Mouse (Mus musculus) hindbrain, postnatal 0 days (tissue): Measurements from ENCODE around the gene Gbp2b. TPM values are rescaled to one million over a fixed set of nuclear protein-coding genes. Genes with fewer than 3 reads are reported as not detected.

ENCODE experiments used
- ATAC-seq: fragments of 200-750 bp; cut with Nextera tagmentation; 2 replicates; pipeline ENCODE4 v1.8.0; 2017; ENCODE audit warnings: mild to moderate bottlenecking, moderate TSS enrichment, moderate library complexity
- DNase-seq: peaks from one replicate; pipeline ENCODE4 v3.0.0-alpha.2; 2015; ENCODE audit warnings: low spot score
- H3K27ac ChIP-seq: fragments of 300-500 bp; sonication (generic); 2 replicates; pipeline ENCODE4 v1.5.1; 2014; ENCODE audit warnings: mild to moderate bottlenecking
- H3K27me3 ChIP-seq: fragments of 300-500 bp; sonication (generic); 2 replicates; pipeline ENCODE4 v1.6.1; 2014; ENCODE audit warnings: low read length, mixed read lengths; ENCODE audit not compliant: insufficient read depth
- H3K36me3 ChIP-seq: fragments of 300-500 bp; sonication (generic); 2 replicates; pipeline ENCODE4 v1.6.1; 2014; ENCODE audit warnings: low read length, mixed read lengths; ENCODE audit not compliant: insufficient read depth
- H3K4me1 ChIP-seq: fragments of 300-500 bp; sonication (generic); 2 replicates; pipeline ENCODE4 v1.6.1; 2014; ENCODE audit warnings: antibody characterized with exemption, low read length, mixed read lengths; ENCODE audit not compliant: insufficient read depth
- H3K4me2 ChIP-seq: fragments of 300-500 bp; sonication (generic); 2 replicates; pipeline ENCODE4 v1.6.1; 2014; ENCODE audit warnings: low read depth, mild to moderate bottlenecking, low read length, moderate library complexity, mixed read lengths
- H3K4me3 ChIP-seq: fragments of 300-500 bp; sonication (generic); 2 replicates; pipeline ENCODE4 v1.5.1; 2014; ENCODE audit warnings: low read length
- H3K9ac ChIP-seq: fragments of 300-500 bp; sonication (generic); replicated peaks from 2 replicates; pipeline ENCODE4 v1.6.1; 2014; ENCODE audit warnings: mild to moderate bottlenecking, low read length, moderate library complexity, mixed read lengths
- H3K9me3 ChIP-seq: fragments of 300-500 bp; sonication (generic); 2 replicates; pipeline ENCODE4 v1.6.1; 2016; ENCODE audit warnings: low read length, mixed read lengths
- CTCF ChIP-seq: IDR thresholded peaks from 2 replicates; pipeline ENCODE4 v1.5.1; 2016; ENCODE audit warnings: antibody characterized with exemption, control low read depth, low read depth
- WGBS: fragments of 180-500 bp; shearing (Covaris S2); extraction: QIAGEN DNeasy Blood & Tissue Kit; methylation state at CpG from one replicate; pipeline ENCODE4 v1.1.7; 2014; 5-methylcytosine and 5-hydroxymethylcytosine counted together
- polyA plus RNA-seq: library from polyadenylated mRNA; unstranded; fragments of >200 nt; fragmentation: Nextera tagmentation; extraction: Ambion mirVana; gene quantifications from 2 replicates; pipeline ENCODE4 v1.2.1, GENCODE M21; 2015
- total RNA-seq: library from RNA; depleted of rRNA; stranded (reverse); fragments of >200 nt; gene quantifications from 2 replicates; pipeline ENCODE4 v1.2.3, GENCODE M21; 2014; rRNA removed

Gbp2b gene
- 0.31 TPM in 1 of 2 replicates, not detected in the other for total RNA-seq
- polyA plus RNA-seq = 0.18 and 0.24 TPM in 2 replicates

DNA sequence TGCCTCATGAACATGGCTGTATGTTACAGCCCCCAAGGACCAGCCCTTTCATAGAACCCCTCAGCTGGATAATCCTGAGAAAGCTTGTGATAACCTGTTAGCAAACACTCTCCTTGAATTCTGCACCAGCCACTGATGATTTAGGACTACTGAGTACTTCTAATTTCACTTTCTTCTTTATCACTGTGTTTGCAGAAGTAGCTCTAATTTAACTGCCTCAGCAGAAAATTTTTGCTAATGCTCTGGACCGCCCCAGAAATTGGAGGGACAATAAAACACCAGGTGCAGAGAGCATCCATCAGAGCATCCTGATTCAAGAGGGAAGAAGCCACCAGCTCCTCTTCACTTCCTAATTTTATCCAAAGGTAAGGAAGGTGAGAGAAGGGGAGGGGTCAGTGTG, at the start of gene Gbp2b:
TSS of gene Gbp2b (plus strand) at position 301 of the 400 bp plus-strand sequence.
- Histone ChIP-seq H3K4me1 (no peaks in the 10 kb centered on the region), H3K27me3 (no peaks in the 10 kb centered on the region), H3K27ac (no peak within 1 kb of the TSS), H3K4me2 (no peak within 1 kb of the TSS), H3K9ac (no peak within 1 kb of the TSS), H3K36me3 (no peaks in the 10 kb centered on the region), H3K9me3 (no peaks in the 10 kb centered on the region), H3K4me3 (no peak within 1 kb of the TSS)
- DNase-seq (no peak), ATAC-seq (no peak)
- 78% methylated on average over 1 of the region's 1 CpGs for WGBS
- no peak for TF ChIP-seq CTCF

DNA sequence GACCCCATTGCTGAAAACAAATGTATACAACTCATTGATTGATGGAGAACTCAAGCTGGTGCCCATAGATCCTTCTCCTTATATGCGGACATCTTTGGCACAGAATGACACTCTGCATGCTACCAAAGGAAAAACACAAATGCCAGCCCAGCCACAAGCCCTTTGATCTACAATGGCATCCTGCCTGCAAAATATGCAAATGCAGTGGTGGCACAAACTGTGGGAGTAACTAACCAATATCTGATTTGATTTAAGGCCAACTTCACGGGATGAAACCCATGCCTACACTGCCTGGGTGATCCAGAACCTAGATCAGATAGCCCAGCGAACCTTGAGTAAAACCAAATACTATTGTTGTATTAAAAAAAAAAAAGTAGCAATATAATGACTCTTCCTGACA, 48.0 kb upstream of the Gbp2b start:
- Histone ChIP-seq H3K9ac (no peak overlapping the region), H3K4me1 (0 out of 2 replicates have a peak, but pooled peaks cover 2% of the 10 kb centered on the region), H3K4me3 (no peak overlapping the region), H3K4me2 (no peak overlapping the region), H3K27me3 (no peaks in the 10 kb centered on the region), H3K36me3 (no peaks in the 10 kb centered on the region), H3K9me3 (no peaks in the 10 kb centered on the region), H3K27ac (no peak overlapping the region)
- 42% methylated on average over 3 of the region's 3 CpGs for WGBS
- no peak for ATAC-seq
- peak; percentile 54 for DNase-seq
- TF ChIP-seq CTCF = no peak

DNA sequence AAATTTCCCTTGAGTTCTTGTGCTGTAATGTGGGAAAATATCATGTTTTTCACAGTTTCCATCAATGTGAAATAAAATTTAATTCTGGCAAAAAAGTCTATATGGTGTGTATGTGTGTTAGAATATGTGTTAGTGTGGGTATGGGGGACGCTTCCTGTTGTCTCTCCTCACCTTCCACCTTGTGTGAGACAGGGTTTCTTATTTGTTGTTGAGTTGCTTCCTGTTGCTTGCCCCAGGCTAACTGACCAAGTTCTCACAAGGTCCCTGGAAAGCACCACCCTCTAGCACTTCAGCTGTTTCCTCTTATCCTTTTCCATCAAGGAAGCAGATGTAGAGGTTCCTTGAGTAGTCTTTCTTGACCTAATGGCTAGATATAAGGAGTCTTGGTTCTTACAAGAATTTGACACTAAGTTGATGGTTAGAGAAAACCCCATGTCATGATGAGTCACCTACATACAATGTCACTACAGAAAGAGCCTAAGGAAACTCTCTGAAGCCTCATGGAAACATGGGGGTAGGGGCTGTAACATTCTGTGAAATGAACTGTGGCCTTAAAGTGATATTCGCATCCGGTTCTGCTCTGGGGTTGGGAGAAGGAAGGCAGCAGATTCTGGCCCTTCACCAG, 44.5 kb upstream of the Gbp2b start:
- ATAC-seq (no peak), DNase-seq (no peak)
- Histone ChIP-seq H3K36me3 (no peaks in the 10 kb centered on the region), H3K9ac (no peak overlapping the region), H3K4me3 (no peak overlapping the region), H3K27ac (no peak overlapping the region), H3K4me2 (no peak overlapping the region), H3K9me3 (no peaks in the 10 kb centered on the region), H3K4me1 (0 out of 2 replicates have a peak, but pooled peaks cover 2% of the 10 kb centered on the region), H3K27me3 (no peaks in the 10 kb centered on the region)
- WGBS = 88% methylated on average over 3 of the region's 3 CpGs
- TF ChIP-seq CTCF = no peak

DNA sequence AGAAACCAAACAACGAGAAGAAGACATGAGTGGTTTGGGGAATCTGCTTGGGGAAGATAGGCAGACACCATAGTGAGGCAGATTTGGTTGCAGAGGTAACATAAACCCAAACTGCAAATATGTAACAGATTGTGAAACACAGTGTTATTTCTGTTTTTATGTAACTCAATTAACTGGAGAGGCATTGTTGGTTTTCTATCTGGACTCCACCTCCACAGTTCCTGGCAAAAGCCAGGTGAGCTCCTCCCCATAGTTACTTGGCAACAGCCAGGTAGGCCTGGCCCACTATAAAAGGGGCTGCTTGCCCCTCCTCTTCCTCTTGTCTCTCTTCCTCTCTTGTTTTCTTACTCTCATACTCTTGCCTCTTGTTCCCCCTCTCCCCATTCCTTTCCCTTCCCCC, 40.0 kb upstream of the Gbp2b start:
- Histone ChIP-seq H3K9me3 (no peaks in the 10 kb centered on the region), H3K4me3 (no peak overlapping the region), H3K27ac (no peak overlapping the region), H3K27me3 (no peaks in the 10 kb centered on the region), H3K36me3 (no peaks in the 10 kb centered on the region), H3K9ac (no peak overlapping the region), H3K4me1 (no peaks in the 10 kb centered on the region), H3K4me2 (no peak overlapping the region)
- ATAC-seq = no peak
- no peak for DNase-seq
- TF ChIP-seq CTCF = no peak
- WGBS = 85% methylated on average over 1 of the region's 1 CpGs

DNA sequence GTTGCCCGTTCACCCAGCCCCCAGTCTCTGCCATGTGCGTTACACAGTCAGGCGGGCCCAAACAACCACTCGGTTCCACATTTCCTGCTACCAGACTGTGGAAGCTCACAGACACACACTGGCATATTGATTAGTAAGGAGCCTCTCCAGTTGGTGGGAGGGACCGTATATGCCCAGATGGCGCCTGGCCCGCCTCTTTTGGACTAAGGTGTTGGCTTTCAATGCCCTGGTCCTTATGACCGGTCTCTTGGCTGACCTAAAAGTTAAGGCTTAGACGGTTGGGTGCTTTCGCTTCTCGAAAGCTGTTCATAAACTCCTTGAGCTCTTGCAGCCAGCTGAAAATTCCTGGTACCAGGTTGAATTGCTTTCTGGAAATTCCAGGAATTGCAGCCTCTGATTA, 39.0 kb upstream of the Gbp2b start:
- no peaks in the 10 kb centered on the region for H3K27me3 ChIP-seq
- no peak overlapping the region for H3K9ac ChIP-seq
- DNase-seq (peak; percentile 14), ATAC-seq (peak; percentile 35; the same call in 1 of the 2 replicates)
- no peak for TF ChIP-seq CTCF
- H3K4me1 ChIP-seq = no peaks in the 10 kb centered on the region
- no peak overlapping the region for H3K27ac ChIP-seq
- no peaks in the 10 kb centered on the region for H3K9me3 ChIP-seq
- 68% methylated on average over 11 of the region's 11 CpGs for WGBS
- no peak overlapping the region for H3K4me3 ChIP-seq
- H3K36me3 ChIP-seq = no peaks in the 10 kb centered on the region
- H3K4me2 ChIP-seq = no peak overlapping the region

DNA sequence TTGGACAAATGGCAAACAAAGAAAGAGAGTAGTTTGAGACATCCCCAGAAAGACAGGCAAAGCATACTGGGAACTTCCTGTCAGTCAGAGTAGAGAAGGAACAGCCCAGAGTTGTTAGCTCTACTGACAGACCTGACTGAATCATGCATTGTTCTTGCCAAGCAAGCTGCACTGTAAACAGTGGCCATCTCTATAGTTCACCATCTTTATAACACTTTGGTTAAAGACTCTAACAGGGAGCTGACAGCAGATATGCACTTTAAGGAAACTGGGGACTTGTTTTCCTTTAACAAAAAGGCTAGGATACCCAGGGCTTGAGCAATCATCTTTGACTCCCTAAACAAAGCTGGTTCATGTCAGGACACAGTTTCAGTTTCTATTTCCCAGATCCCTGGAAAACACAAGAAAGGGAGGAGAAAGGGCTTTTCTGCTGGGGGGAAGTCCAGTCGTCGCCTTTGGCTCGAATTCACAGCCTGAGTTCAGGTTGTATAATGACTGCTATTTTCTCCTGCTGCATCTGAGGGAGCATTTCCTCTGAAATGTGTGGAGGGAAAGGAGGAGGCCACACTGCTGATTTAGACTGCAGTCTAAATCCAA, 34.9 kb upstream of the Gbp2b start, which contains the start of gene Gbp3:
TSS of gene Gbp3 (plus strand) at position 395 of the 597 bp plus-strand sequence.
- no peak for ATAC-seq
- H3K9me3 ChIP-seq = no peaks in the 10 kb centered on the region
- H3K4me3 ChIP-seq = peak within 1 kb of the TSS; percentile 25
- peak within 1 kb of the TSS; percentile 48; the same call in 1 of the 2 replicates for H3K27ac ChIP-seq
- H3K4me2 ChIP-seq = peak within 1 kb of the TSS; percentile 45
- DNase-seq = no peak
- no peaks in the 10 kb centered on the region for H3K4me1 ChIP-seq
- no peak for TF ChIP-seq CTCF
- WGBS = 33% methylated on average over 3 of the region's 3 CpGs
- no peak within 1 kb of the TSS for H3K9ac ChIP-seq
- no peaks in the 10 kb centered on the region for H3K36me3 ChIP-seq
- H3K27me3 ChIP-seq = no peaks in the 10 kb centered on the region

DNA sequence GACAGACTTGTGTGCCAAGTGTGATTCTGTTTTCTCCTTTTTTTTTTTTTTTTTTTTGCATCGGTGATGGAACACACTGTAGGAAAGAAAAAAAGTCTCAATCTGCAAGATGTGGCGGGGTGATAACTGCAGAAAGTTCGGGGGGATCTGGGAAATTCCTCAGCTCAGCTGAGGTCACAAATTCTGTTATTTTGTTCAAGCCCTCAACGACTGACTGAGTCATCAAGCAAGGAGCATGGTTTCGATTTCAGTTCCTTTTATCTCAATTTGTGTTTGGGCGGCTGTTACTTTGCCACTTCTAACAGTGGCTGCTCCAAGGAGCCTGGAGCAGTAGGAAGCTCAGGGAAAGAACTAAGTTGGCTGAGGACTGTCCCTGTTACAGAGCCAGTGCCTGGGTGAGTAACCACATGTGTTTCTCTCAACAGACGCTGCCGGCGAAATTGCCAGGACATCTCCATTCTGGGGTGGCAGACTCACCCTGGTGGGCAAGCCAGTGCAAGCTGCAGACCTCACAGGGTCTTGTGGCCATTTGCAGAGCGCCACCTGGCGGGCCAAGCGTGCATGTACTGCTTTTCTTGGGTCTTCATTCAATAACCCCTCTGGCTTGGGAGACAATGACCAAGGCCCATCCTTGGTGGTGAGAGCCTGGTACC, 34.2 kb upstream of the Gbp2b start:
- Histone ChIP-seq H3K4me3 (peak overlapping the region; percentile 25), H3K9me3 (no peaks in the 10 kb centered on the region), H3K27me3 (no peaks in the 10 kb centered on the region), H3K4me1 (no peaks in the 10 kb centered on the region), H3K9ac (no peak overlapping the region), H3K27ac (peak overlapping the region; percentile 48; the same call in 1 of the 2 replicates), H3K36me3 (no peaks in the 10 kb centered on the region), H3K4me2 (peak overlapping the region; percentile 45)
- peak; percentile 91 for ATAC-seq
- peak; percentile 98 for TF ChIP-seq CTCF
- 20% methylated on average over 12 of the region's 12 CpGs for WGBS
- peak; percentile 91 for DNase-seq
